Mouse (Mus musculus) brain, embryonic 14.5 days (tissue): ENCODE data around the gene Anapc7.

Source experiments
- CTCF ChIP-seq: fragments of 200-500 bp; IDR thresholded peaks from 2 replicates; pipeline ENCODE4 v1.5.1; 2012; ENCODE audit warnings: inconsistent platforms, mild to moderate bottlenecking, moderate library complexity, borderline replicate concordance; ENCODE audit not compliant: insufficient read depth, insufficient read length; ENCODE audit errors: extremely low read depth
- POLR2A ChIP-seq: fragments of 200-500 bp; IDR thresholded peaks from 2 replicates; pipeline ENCODE4 v1.6.1; 2012; ENCODE audit warnings: mild to moderate bottlenecking, inconsistent platforms, borderline replicate concordance; ENCODE audit not compliant: poor library complexity, insufficient read depth, insufficient read length, severe bottlenecking; ENCODE audit errors: extremely low read depth

- no peak for TF ChIP-seq POLR2A
- no peak for TF ChIP-seq CTCF
These were observed 6.0 kb upstream of the Anapc7 start for GRCm38 (mm10) chr5:122415465-122415864.
